Mouse (Mus musculus): ENCODE results near the gene Gfra1.

Gene Gfra1

GRCm38 (mm10) chr19:58393121-58393520, 62.6 kb downstream of the Gfra1 start:
- DNase-seq (ENCODE audit: low read depth, low spot score): no peak

GRCm38 (mm10) chr19:58391796-58392195, 63.9 kb downstream of the Gfra1 start:
- no peak for DNase-seq (ENCODE audit: low read depth, low spot score)

GRCm38 (mm10) chr19:58389466-58389865, 66.2 kb downstream of the Gfra1 start:
- DNase-seq (ENCODE audit: low read depth, low spot score): no peak

GRCm38 (mm10) chr19:58388851-58389447, 66.8 kb downstream of the Gfra1 start:
- no peak for DNase-seq (ENCODE audit: low read depth, low spot score)

GRCm38 (mm10) chr19:58383273-58383672, 72.4 kb downstream of the Gfra1 start:
- no peak for DNase-seq (ENCODE audit: low read depth, low spot score)

- no peak for DNase-seq (ENCODE audit: low read depth, low spot score)
Observed at GRCm38 (mm10) chr19:58382535-58382934, 73.2 kb downstream of the Gfra1 start.

GRCm38 (mm10) chr19:58377969-58378368, 77.7 kb downstream of the Gfra1 start:
- no peak for DNase-seq (ENCODE audit: low read depth, low spot score)

- DNase-seq (ENCODE audit: low read depth, low spot score): peak; percentile 12
Observed at GRCm38 (mm10) chr19:58376675-58377102, 79.0 kb downstream of the Gfra1 start.

- no peak for DNase-seq (ENCODE audit: low read depth, low spot score)
Observed at GRCm38 (mm10) chr19:58374648-58375047, 81.1 kb downstream of the Gfra1 start.

GRCm38 (mm10) chr19:58374155-58374554, 81.6 kb downstream of the Gfra1 start:
- DNase-seq (ENCODE audit: low read depth, low spot score): no peak

- DNase-seq (ENCODE audit: low read depth, low spot score): no peak
Observed at GRCm38 (mm10) chr19:58368513-58368912, 87.2 kb downstream of the Gfra1 start.

GRCm38 (mm10) chr19:58364688-58365087, 91.0 kb downstream of the Gfra1 start:
- no peak for DNase-seq (ENCODE audit: low read depth, low spot score)

GRCm38 (mm10) chr19:58360982-58361381, 94.7 kb downstream of the Gfra1 start:
- no peak for DNase-seq (ENCODE audit: low read depth, low spot score)

GRCm38 (mm10) chr19:58358063-58358462, 97.6 kb downstream of the Gfra1 start:
- no peak for DNase-seq (ENCODE audit: low read depth, low spot score)

- no peak for DNase-seq (ENCODE audit: low read depth, low spot score)
Observed at GRCm38 (mm10) chr19:58353953-58354352, 101.8 kb downstream of the Gfra1 start.

GRCm38 (mm10) chr19:58353260-58353870, 102.3 kb downstream of the Gfra1 start:
- no peak for DNase-seq (ENCODE audit: low read depth, low spot score)

GRCm38 (mm10) chr19:58349890-58350408, 105.8 kb downstream of the Gfra1 start:
- DNase-seq (ENCODE audit: low read depth, low spot score): no peak

GRCm38 (mm10) chr19:58345137-58345536, 110.6 kb downstream of the Gfra1 start:
- DNase-seq (ENCODE audit: low read depth, low spot score): no peak

- no peak for DNase-seq (ENCODE audit: low read depth, low spot score)
Observed at GRCm38 (mm10) chr19:58341351-58341750, 114.4 kb downstream of the Gfra1 start.

- DNase-seq (ENCODE audit: low read depth, low spot score): no peak
Observed at GRCm38 (mm10) chr19:58340221-58340620, 115.5 kb downstream of the Gfra1 start.

- no peak for DNase-seq (ENCODE audit: low read depth, low spot score)
Observed at GRCm38 (mm10) chr19:58336802-58337201, 118.9 kb downstream of the Gfra1 start.

- DNase-seq (ENCODE audit: low read depth, low spot score): no peak
Observed at GRCm38 (mm10) chr19:58335585-58336530, 119.9 kb downstream of the Gfra1 start.

Measured in CD4-positive helper T cell, adult 2 months (primary cell).